Mouse (Mus musculus): ENCODE results near the gene Cbx5. TPM values are rescaled to one million over a fixed set of nuclear protein-coding genes. Genes with fewer than 3 reads are reported as not detected.
A peak's percentile ranks its signal among the peaks of the same experiment; 100 is the strongest.

Cbx5 gene
- polyA plus RNA-seq, 1 experiment from 2014 or later = 118 TPM

MicroRNA genes within 50 kb of the gene (microRNA counts, 519-probe panel; counts per million panel counts)
- 4,194 counts per million, percentile 66 among the panel's probes with 10 or more counts for microRNA mmu-miR-148b

Small RNA genes lying within 50 kb of the gene (microRNA-seq; reads per million reads assigned to microRNA genes)
- 442 reads per million, percentile 71 among the genes with 10 or more reads in this experiment for gene Mir148b

Other genes starting within 250 kb of the Cbx5 start
- gene Hoxc8, start 249.2 kb downstream of the Cbx5 start, polyA plus RNA-seq (2014; fragmentation: Nextera tagmentation; extraction: Ambion mirVana) = 9.5 and 11.9 TPM in 2 replicates
- gene Hoxc6, start 241.6 kb downstream of the Cbx5 start, polyA plus RNA-seq (2014; fragmentation: Nextera tagmentation; extraction: Ambion mirVana) = 6.1 and 9.6 TPM in 2 replicates
- gene Hoxc4, start 220.9 kb downstream of the Cbx5 start, polyA plus RNA-seq (2014; fragmentation: Nextera tagmentation; extraction: Ambion mirVana) = 14.6 and 15.6 TPM in 2 replicates
- 21.8 and 23.5 TPM in 2 replicates for gene Smug1, start 72.7 kb downstream of the Cbx5 start, polyA plus RNA-seq (2014; fragmentation: Nextera tagmentation; extraction: Ambion mirVana)
- 837 and 906 TPM in 2 replicates for gene Hnrnpa1, start 616 bp upstream of the Cbx5 start, polyA plus RNA-seq (2014; fragmentation: Nextera tagmentation; extraction: Ambion mirVana)
- gene Nfe2, start 18.6 kb upstream of the Cbx5 start, polyA plus RNA-seq (2014; fragmentation: Nextera tagmentation; extraction: Ambion mirVana) = 1.8 and 1.9 TPM in 2 replicates
- gene Copz1, start 32.9 kb upstream of the Cbx5 start, polyA plus RNA-seq (2014; fragmentation: Nextera tagmentation; extraction: Ambion mirVana) = 266 and 283 TPM in 2 replicates
- gene Gpr84, start 70.8 kb upstream of the Cbx5 start, polyA plus RNA-seq (2014; fragmentation: Nextera tagmentation; extraction: Ambion mirVana) = 0.11 and 0.34 TPM in 2 replicates
- 7.2 and 7.5 TPM in 2 replicates for gene Zfp385a, start 100.3 kb upstream of the Cbx5 start, polyA plus RNA-seq (2014; fragmentation: Nextera tagmentation; extraction: Ambion mirVana)
- gene Itga5, start 126.9 kb upstream of the Cbx5 start, polyA plus RNA-seq (2014; fragmentation: Nextera tagmentation; extraction: Ambion mirVana) = 64.9 and 69.4 TPM in 2 replicates
- gene Gtsf1, start 190.7 kb upstream of the Cbx5 start, polyA plus RNA-seq (2014; fragmentation: Nextera tagmentation; extraction: Ambion mirVana) = not detected in 2 replicates
- not detected in 2 replicates for gene Gtsf2, start 208.7 kb upstream of the Cbx5 start, polyA plus RNA-seq (2014; fragmentation: Nextera tagmentation; extraction: Ambion mirVana)
- 3.2 TPM in 2 replicates for gene Nckap1l, start 214.0 kb upstream of the Cbx5 start, polyA plus RNA-seq (2014; fragmentation: Nextera tagmentation; extraction: Ambion mirVana)